18 mouse cellular contexts compared by ENCODE assay signal in genomic region chr5:112272934-112273333, GRCm38 (mm10). TPM values are rescaled to one million over a fixed set of nuclear protein-coding genes. Genes with fewer than 3 reads are reported as not detected.
DNase-seq lines count a peak whose midpoint lies in the region; ATAC-seq and TF ChIP-seq lines count a peak whose summit lies in the region.
"Had no signal": no experiment of that assay in that cellular context is flagged by ENCODE, and none has a peak within 500 bp of the region (broad histone marks: within the 10 kb centered on the region; RNA-seq: fewer than 3 reads in every experiment).

No protein-coding gene starts in this region.

- TF ChIP-seq CTCF in hindbrain, postnatal 0 days (IDR thresholded peaks at IDR 0.05; ENCODE audit: low read depth), result no peak
- TF ChIP-seq CTCF in thymus, adult 2 months (IDR thresholded peaks at IDR 0.05; ENCODE audit: borderline replicate concordance, control insufficient read depth, extremely low read depth, insufficient read depth, low read length, poor library complexity), result no peak
- no peak for TF ChIP-seq CTCF in liver, postnatal 0 days (IDR thresholded peaks at IDR 0.05; ENCODE audit: low read depth)

- no peak for TF ChIP-seq POLR2A in thymus, adult 2 months (IDR thresholded peaks at IDR 0.05; ENCODE audit: control insufficient read depth, extremely low read depth, insufficient read depth, low read length, poor library complexity)

- 72% methylated on average over 2 of the region's 2 CpGs for WGBS in hindbrain, embryonic 10.5 days
- 78% methylated on average over 2 of the region's 2 CpGs for WGBS in hindbrain, postnatal 0 days
- 18% methylated on average over 2 of the region's 2 CpGs for WGBS in thymus, adult 2 months
- WGBS in stomach, embryonic 16.5 days, result 49% methylated on average over 2 of the region's 2 CpGs
- 50% methylated on average over 2 of the region's 2 CpGs for WGBS in liver, postnatal 0 days (ENCODE audit: insufficient replicate concordance)
- WGBS in liver, embryonic 11.5 days, result 66% methylated on average over 2 of the region's 2 CpGs

- ATAC-seq in hindbrain, postnatal 0 days, result no peak
- peak; percentile 6; the same call in 1 of the 2 replicates for ATAC-seq in granulocyte monocyte progenitor cell, adult 5-6 weeks (replicated peaks; ENCODE audit: poor library complexity, severe bottlenecking)
- no peak for ATAC-seq in stomach, embryonic 16.5 days (ENCODE audit: insufficient read depth, low FRiP score)
- no peak for ATAC-seq in liver, postnatal 0 days
- no peak for ATAC-seq in liver, embryonic 11.5 days (replicated peaks; ENCODE audit: low FRiP score)
- ATAC-seq: forebrain, embryonic 15.5 days; midbrain, embryonic 13.5 days had no signal

- no peak for TF ChIP-seq EP300 in liver, postnatal 0 days (IDR thresholded peaks at IDR 0.05; ENCODE audit: low read depth)

- H3K9ac ChIP-seq in hindbrain, postnatal 0 days (replicated peaks; ENCODE audit: low read length), result no peak overlapping the region
- H3K9ac ChIP-seq in stomach, embryonic 16.5 days (ENCODE audit: low read length), result no peak overlapping the region
- no peak overlapping the region for H3K9ac ChIP-seq in liver, postnatal 0 days (replicated peaks)
- no peak overlapping the region for H3K9ac ChIP-seq in liver, embryonic 11.5 days (ENCODE audit: low read depth, low read length)
- H3K9ac ChIP-seq: embryonic facial prominence, embryonic 13.5 days; forebrain, embryonic 15.5 days; hindbrain, embryonic 12.5 days; limb, embryonic 13.5 days; liver, embryonic 15.5 days; midbrain, embryonic 13.5 days had no signal

- no peak for DNase-seq in hindbrain, embryonic 10.5 days (ENCODE audit: low spot score)
- no peak for DNase-seq in hindbrain, postnatal 0 days (ENCODE audit: low spot score)
- no peak for DNase-seq in thymus, adult 2 months
- DNase-seq in thymus, postnatal 36 days, result no peak
- no peak for DNase-seq in liver, postnatal 0 days
- DNase-seq in liver, embryonic 11.5 days (ENCODE audit: low spot score), result no peak
- DNase-seq: cerebellum, postnatal 14 days; gastrocnemius, postnatal 36 days; lung, postnatal 14 days; retina, postnatal 1 day had no signal

- H3K4me1 ChIP-seq in hindbrain, embryonic 10.5 days (replicated peaks), result peaks cover 67% of the 10 kb centered on the region
- peaks cover 12% of the 10 kb centered on the region for H3K4me1 ChIP-seq in hindbrain, postnatal 0 days (ENCODE audit: insufficient read depth, low read length)
- peaks cover 52% of the 10 kb centered on the region for H3K4me1 ChIP-seq in thymus, adult 2 months (replicated peaks; ENCODE audit: control insufficient read depth, insufficient read depth, low read length)
- H3K4me1 ChIP-seq in stomach, embryonic 16.5 days (ENCODE audit: control insufficient read depth, insufficient read depth, low read length), result peaks cover 11% of the 10 kb centered on the region
- peaks cover 27% of the 10 kb centered on the region for H3K4me1 ChIP-seq in liver, postnatal 0 days (ENCODE audit: insufficient read depth)
- H3K4me1 ChIP-seq in liver, embryonic 11.5 days (replicated peaks; ENCODE audit: control insufficient read depth, insufficient read depth, low read length), result peaks cover 18% of the 10 kb centered on the region

- peaks cover 39% of the 10 kb centered on the region for H3K27me3 ChIP-seq in hindbrain, embryonic 10.5 days (ENCODE audit: insufficient read depth, poor library complexity, severe bottlenecking)
- no peaks in the 10 kb centered on the region for H3K27me3 ChIP-seq in hindbrain, postnatal 0 days (ENCODE audit: insufficient read depth, low read length)
- H3K27me3 ChIP-seq in thymus, adult 2 months (ENCODE audit: control insufficient read depth, insufficient read depth, low read length), result no peaks in the 10 kb centered on the region
- H3K27me3 ChIP-seq in stomach, embryonic 16.5 days (ENCODE audit: control insufficient read depth, insufficient read depth, low read length), result peaks cover 14% of the 10 kb centered on the region; the same call in 1 of the 2 replicates
- H3K27me3 ChIP-seq in liver, postnatal 0 days (ENCODE audit: insufficient read depth, low read length), result peaks cover 6% of the 10 kb centered on the region; the same call in 1 of the 2 replicates
- peaks cover 12% of the 10 kb centered on the region for H3K27me3 ChIP-seq in liver, embryonic 11.5 days (replicated peaks; ENCODE audit: control insufficient read depth, insufficient read depth, low read length)
- H3K27me3 ChIP-seq: forebrain, embryonic 15.5 days had no signal

- no peak overlapping the region for H3K4me2 ChIP-seq in hindbrain, postnatal 0 days (ENCODE audit: low read depth, low read length)
- no peak overlapping the region for H3K4me2 ChIP-seq in stomach, embryonic 16.5 days (ENCODE audit: low read depth, low read length)
- no peak overlapping the region for H3K4me2 ChIP-seq in liver, postnatal 0 days (ENCODE audit: low read depth, low read length)
- no peak overlapping the region for H3K4me2 ChIP-seq in liver, embryonic 11.5 days
- H3K4me2 ChIP-seq: embryonic facial prominence, embryonic 13.5 days; forebrain, embryonic 15.5 days; hindbrain, embryonic 12.5 days; limb, embryonic 13.5 days; liver, embryonic 15.5 days; midbrain, embryonic 13.5 days had no signal

- H3K27ac ChIP-seq in hindbrain, embryonic 10.5 days, result peak overlapping the region; percentile 5; the same call in 1 of the 2 replicates
- no peak overlapping the region for H3K27ac ChIP-seq in hindbrain, postnatal 0 days
- peak overlapping the region; percentile 54; the same call in 1 of the 2 replicates for H3K27ac ChIP-seq in thymus, adult 2 months (ENCODE audit: control insufficient read depth, insufficient read depth, low read length)
- H3K27ac ChIP-seq in stomach, embryonic 16.5 days (ENCODE audit: low read length), result 0 out of 2 replicates have a peak overlapping the region, but pooled peaks have one; percentile 16
- H3K27ac ChIP-seq in liver, postnatal 0 days (ENCODE audit: low read depth), result no peak overlapping the region
- H3K27ac ChIP-seq in liver, embryonic 11.5 days (ENCODE audit: low read depth, low read length), result no peak overlapping the region
- H3K27ac ChIP-seq: embryonic facial prominence, embryonic 13.5 days; forebrain, embryonic 15.5 days; hindbrain, embryonic 12.5 days; limb, embryonic 13.5 days; liver, embryonic 15.5 days; midbrain, embryonic 13.5 days had no signal

- H3K36me3 ChIP-seq in hindbrain, embryonic 10.5 days, result no peaks in the 10 kb centered on the region
- H3K36me3 ChIP-seq in hindbrain, postnatal 0 days (ENCODE audit: insufficient read depth, low read length), result no peaks in the 10 kb centered on the region
- no peaks in the 10 kb centered on the region for H3K36me3 ChIP-seq in thymus, adult 2 months (ENCODE audit: control insufficient read depth, insufficient read depth, low read length)
- no peaks in the 10 kb centered on the region for H3K36me3 ChIP-seq in stomach, embryonic 16.5 days (ENCODE audit: control insufficient read depth, insufficient read depth, low read length)
- H3K36me3 ChIP-seq in liver, postnatal 0 days (replicated peaks; ENCODE audit: insufficient read depth, low read length), result no peaks in the 10 kb centered on the region
- H3K36me3 ChIP-seq in liver, embryonic 11.5 days (ENCODE audit: control insufficient read depth, insufficient read depth, low read length), result no peaks in the 10 kb centered on the region
- H3K36me3 ChIP-seq: embryonic facial prominence, embryonic 13.5 days; forebrain, embryonic 15.5 days; hindbrain, embryonic 12.5 days; limb, embryonic 13.5 days; liver, embryonic 15.5 days; midbrain, embryonic 13.5 days had no signal

- no peak overlapping the region for H3K4me3 ChIP-seq in hindbrain, embryonic 10.5 days
- no peak overlapping the region for H3K4me3 ChIP-seq in hindbrain, postnatal 0 days (ENCODE audit: low read length)
- no peak overlapping the region for H3K4me3 ChIP-seq in thymus, adult 2 months (ENCODE audit: control insufficient read depth, insufficient read depth, low read length)
- no peak overlapping the region for H3K4me3 ChIP-seq in stomach, embryonic 16.5 days (replicated peaks; ENCODE audit: low read length)
- no peak overlapping the region for H3K4me3 ChIP-seq in liver, postnatal 0 days (ENCODE audit: low read depth, low read length)
- no peak overlapping the region for H3K4me3 ChIP-seq in liver, embryonic 11.5 days (ENCODE audit: low read depth, low read length)
- H3K4me3 ChIP-seq: embryonic facial prominence, embryonic 13.5 days; forebrain, embryonic 15.5 days; hindbrain, embryonic 12.5 days; limb, embryonic 13.5 days; liver, embryonic 15.5 days; midbrain, embryonic 13.5 days had no signal

- H3K9me3 ChIP-seq in hindbrain, embryonic 10.5 days, result no peaks in the 10 kb centered on the region
- no peaks in the 10 kb centered on the region for H3K9me3 ChIP-seq in hindbrain, postnatal 0 days (ENCODE audit: low read length)
- no peaks in the 10 kb centered on the region for H3K9me3 ChIP-seq in stomach, embryonic 16.5 days (replicated peaks; ENCODE audit: control insufficient read depth, low read length)
- no peaks in the 10 kb centered on the region for H3K9me3 ChIP-seq in liver, postnatal 0 days (ENCODE audit: low read length)
- no peaks in the 10 kb centered on the region for H3K9me3 ChIP-seq in liver, embryonic 11.5 days (ENCODE audit: control insufficient read depth, low read length)
- H3K9me3 ChIP-seq: embryonic facial prominence, embryonic 13.5 days; forebrain, embryonic 15.5 days; hindbrain, embryonic 12.5 days; limb, embryonic 13.5 days; liver, embryonic 15.5 days; midbrain, embryonic 13.5 days had no signal

RNA-seq across cellular contexts. Expression of gene Tpst2, which starts 3.6 kb away (rescaled TPM):
- 37.2 and 40.9 TPM in 2 replicates for polyA plus RNA-seq in hindbrain, embryonic 10.5 days (2016; fragmentation: Nextera tagmentation; extraction: Ambion mirVana)
- 46.9 and 57.0 TPM in 2 replicates for total RNA-seq in hindbrain, postnatal 0 days (2014; rRNA removed)
- 34.4 and 37.0 TPM in 2 replicates for polyA plus RNA-seq in hindbrain, postnatal 0 days (2015; fragmentation: Nextera tagmentation; extraction: Ambion mirVana)
- 62.7 and 63.5 TPM in 2 replicates for polyA plus RNA-seq in thymus, adult 2 months (2012; rRNA removed)
- 28.7 and 43.9 TPM in 2 replicates for total RNA-seq in granulocyte monocyte progenitor cell, adult 5-6 weeks (2014; fragmentation: Nextera tagmentation)
- total RNA-seq in granulocyte monocyte progenitor cell, adult 5-6 weeks (2017), result 25.3 and 36.5 TPM in 2 replicates
- 40.0 and 43.0 TPM in 2 replicates for polyA plus RNA-seq in stomach, embryonic 16.5 days (2015; fragmentation: Nextera tagmentation; extraction: Ambion mirVana)
- polyA plus RNA-seq in liver, postnatal 0 days (2015; fragmentation: Nextera tagmentation; extraction: Ambion mirVana), result 34.5 and 36.2 TPM in 2 replicates
- polyA plus RNA-seq in liver, embryonic 11.5 days (2014; fragmentation: Nextera tagmentation; extraction: Ambion mirVana), result 66.0 and 66.7 TPM in 2 replicates

RNA-seq across cellular contexts. Expression of gene Crybb1, which starts 17.3 kb away (rescaled TPM):
- polyA plus RNA-seq in hindbrain, embryonic 10.5 days (2016; fragmentation: Nextera tagmentation; extraction: Ambion mirVana), result 0.19 and 0.42 TPM in 2 replicates
- total RNA-seq in hindbrain, postnatal 0 days (2014; rRNA removed), result 8.0 and 11.7 TPM in 2 replicates
- polyA plus RNA-seq in hindbrain, postnatal 0 days (2015; fragmentation: Nextera tagmentation; extraction: Ambion mirVana), result 14.2 and 14.6 TPM in 2 replicates
- 0.15 and 0.40 TPM in 2 replicates for polyA plus RNA-seq in thymus, adult 2 months (2012; rRNA removed)
- total RNA-seq in granulocyte monocyte progenitor cell, adult 5-6 weeks (2014; fragmentation: Nextera tagmentation), result not detected in 2 replicates
- total RNA-seq in granulocyte monocyte progenitor cell, adult 5-6 weeks (2017), result not detected in 2 replicates
- polyA plus RNA-seq in stomach, embryonic 16.5 days (2015; fragmentation: Nextera tagmentation; extraction: Ambion mirVana), result 4.0 and 4.1 TPM in 2 replicates
- polyA plus RNA-seq in liver, postnatal 0 days (2015; fragmentation: Nextera tagmentation; extraction: Ambion mirVana), result 0.33 TPM in 1 of 2 replicates, not detected in the other
- polyA plus RNA-seq in liver, embryonic 11.5 days (2014; fragmentation: Nextera tagmentation; extraction: Ambion mirVana), result 0.31 and 0.45 TPM in 2 replicates

RNA-seq across cellular contexts. Expression of gene Cryba4, which starts 20.6 kb away (rescaled TPM):
- polyA plus RNA-seq in hindbrain, embryonic 10.5 days (2016; fragmentation: Nextera tagmentation; extraction: Ambion mirVana), result 0.35 and 1.4 TPM in 2 replicates
- total RNA-seq in hindbrain, postnatal 0 days (2014; rRNA removed), result 0.26 and 1.8 TPM in 2 replicates
- 1.6 and 2.4 TPM in 2 replicates for polyA plus RNA-seq in hindbrain, postnatal 0 days (2015; fragmentation: Nextera tagmentation; extraction: Ambion mirVana)
- 0.41 and 3.1 TPM in 2 replicates for polyA plus RNA-seq in thymus, adult 2 months (2012; rRNA removed)
- total RNA-seq in granulocyte monocyte progenitor cell, adult 5-6 weeks (2014; fragmentation: Nextera tagmentation), result not detected in 2 replicates
- total RNA-seq in granulocyte monocyte progenitor cell, adult 5-6 weeks (2017), result 0.30 TPM in 1 of 2 replicates, not detected in the other
- 1.6 and 1.9 TPM in 2 replicates for polyA plus RNA-seq in stomach, embryonic 16.5 days (2015; fragmentation: Nextera tagmentation; extraction: Ambion mirVana)
- polyA plus RNA-seq in liver, postnatal 0 days (2015; fragmentation: Nextera tagmentation; extraction: Ambion mirVana), result 0.59 and 0.86 TPM in 2 replicates
- 0.84 and 1.3 TPM in 2 replicates for polyA plus RNA-seq in liver, embryonic 11.5 days (2014; fragmentation: Nextera tagmentation; extraction: Ambion mirVana)

RNA-seq across cellular contexts. Expression of gene Tfip11, which starts 53.2 kb away (rescaled TPM):
- 39.9 and 43.7 TPM in 2 replicates for polyA plus RNA-seq in hindbrain, embryonic 10.5 days (2016; fragmentation: Nextera tagmentation; extraction: Ambion mirVana)
- total RNA-seq in hindbrain, postnatal 0 days (2014; rRNA removed), result 16.5 and 20.2 TPM in 2 replicates
- polyA plus RNA-seq in hindbrain, postnatal 0 days (2015; fragmentation: Nextera tagmentation; extraction: Ambion mirVana), result 24.3 and 24.4 TPM in 2 replicates
- 58.9 and 63.2 TPM in 2 replicates for polyA plus RNA-seq in thymus, adult 2 months (2012; rRNA removed)
- 20.1 and 32.4 TPM in 2 replicates for total RNA-seq in granulocyte monocyte progenitor cell, adult 5-6 weeks (2014; fragmentation: Nextera tagmentation)
- total RNA-seq in granulocyte monocyte progenitor cell, adult 5-6 weeks (2017), result 13.6 and 16.6 TPM in 2 replicates
- 27.6 and 28.0 TPM in 2 replicates for polyA plus RNA-seq in stomach, embryonic 16.5 days (2015; fragmentation: Nextera tagmentation; extraction: Ambion mirVana)
- polyA plus RNA-seq in liver, postnatal 0 days (2015; fragmentation: Nextera tagmentation; extraction: Ambion mirVana), result 6.7 and 8.0 TPM in 2 replicates
- 24.5 and 30.5 TPM in 2 replicates for polyA plus RNA-seq in liver, embryonic 11.5 days (2014; fragmentation: Nextera tagmentation; extraction: Ambion mirVana)

Comparison
In these comparisons a context has a peak if more than half of its experiments do, and no peak if none do; other contexts are left out.
1. H3K27ac ChIP-seq: peak in hindbrain, embryonic 10.5 days (single experiment), thymus, adult 2 months (single experiment) and stomach, embryonic 16.5 days (single experiment); none in hindbrain, postnatal 0 days (single experiment), liver, postnatal 0 days (single experiment) and liver, embryonic 11.5 days (single experiment).